Mouse (Mus musculus) testis, adult 2 months (tissue): ENCODE measurements around the gene Sash1. TPM values are rescaled to one million over a fixed set of nuclear protein-coding genes. Genes with fewer than 3 reads are reported as not detected.

Experiments used
- H3K27ac ChIP-seq: fragments of 200-500 bp; 2 replicates; pipeline ENCODE4 v1.5.1; 2012; ENCODE audit warnings: low read depth, low read length; ENCODE audit not compliant: control insufficient read depth, insufficient read depth
- H3K27me3 ChIP-seq: fragments of 200-500 bp; 2 replicates; pipeline ENCODE4 v1.6.1; 2012; ENCODE audit warnings: mild to moderate bottlenecking, low read length, moderate library complexity; ENCODE audit not compliant: control insufficient read depth, insufficient read depth
- H3K36me3 ChIP-seq: fragments of 200-500 bp; 2 replicates; pipeline ENCODE4 v1.6.1; 2012; ENCODE audit warnings: mild to moderate bottlenecking, low read length; ENCODE audit not compliant: control insufficient read depth, insufficient read depth
- H3K4me1 ChIP-seq: fragments of 200-500 bp; 2 replicates; pipeline ENCODE4 v1.6.1; 2012; ENCODE audit warnings: low read length; ENCODE audit not compliant: control insufficient read depth, insufficient read depth
- H3K4me3 ChIP-seq: fragments of 200-500 bp; 2 replicates; pipeline ENCODE4 v1.5.1; 2012; ENCODE audit warnings: low read depth, mild to moderate bottlenecking, low read length, moderate library complexity, mixed read lengths; ENCODE audit not compliant: control insufficient read depth
- CTCF ChIP-seq: fragments of 200-500 bp; IDR thresholded peaks from 2 replicates; pipeline ENCODE4 v1.5.1; 2012; ENCODE audit warnings: low read depth, mild to moderate bottlenecking, inconsistent platforms, low read length, moderate library complexity; ENCODE audit not compliant: control insufficient read depth, insufficient read depth, insufficient replicate concordance
- POLR2A ChIP-seq: fragments of 200-500 bp; IDR thresholded peaks from 2 replicates; pipeline ENCODE4 v1.6.1; 2012; ENCODE audit warnings: low read depth, mild to moderate bottlenecking, inconsistent platforms, low read length, moderate library complexity; ENCODE audit not compliant: control insufficient read depth
- polyA plus RNA-seq: library from polyadenylated mRNA; depleted of rRNA; stranded (reverse); fragments of >200 nt; gene quantifications from 2 replicates; pipeline ENCODE4 v1.2.3, GENCODE M21; 2012

The Sash1 gene
- polyA plus RNA-seq, 1 experiment: 2.7 TPM

DNA sequence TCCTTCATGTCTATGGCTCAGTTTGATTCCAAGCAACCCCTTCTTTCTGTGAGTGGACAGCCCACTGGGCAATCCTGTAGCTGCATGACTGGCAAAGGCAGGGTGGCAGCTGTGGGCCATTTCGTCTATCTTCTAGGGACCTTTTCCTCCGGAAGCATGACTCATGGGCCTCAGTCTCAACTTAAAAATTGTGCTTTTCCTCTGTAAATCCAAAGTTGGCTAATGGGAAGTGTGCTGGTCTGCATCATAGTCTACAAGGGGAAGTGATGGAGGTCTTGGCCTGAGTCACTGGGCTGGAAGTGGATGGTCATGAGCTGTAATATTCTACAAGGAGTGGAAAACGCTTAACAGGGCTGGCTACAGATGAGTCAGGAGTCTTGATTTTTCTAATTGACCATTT is 15.5 kb downstream of the Sash1 start:
- no peaks in the 10 kb centered on the region for H3K36me3 ChIP-seq
- no peaks in the 10 kb centered on the region for H3K27me3 ChIP-seq
- no peaks in the 10 kb centered on the region for H3K4me1 ChIP-seq
- no peak overlapping the region for H3K4me3 ChIP-seq
- no peak overlapping the region for H3K27ac ChIP-seq
- TF ChIP-seq POLR2A: no peak
- no peak for TF ChIP-seq CTCF

GRCm38 (mm10) chr10:8866062-8866642 is 19.7 kb downstream of the Sash1 start:
- no peak overlapping the region for H3K27ac ChIP-seq
- TF ChIP-seq CTCF: no peak
- no peak for TF ChIP-seq POLR2A
- no peaks in the 10 kb centered on the region for H3K36me3 ChIP-seq
- no peaks in the 10 kb centered on the region for H3K27me3 ChIP-seq
- H3K4me3 ChIP-seq: no peak overlapping the region
- H3K4me1 ChIP-seq: peaks cover 3% of the 10 kb centered on the region

- TF ChIP-seq CTCF: no peak
- TF ChIP-seq POLR2A: no peak
- no peak overlapping the region for H3K27ac ChIP-seq
These were observed 25.2 kb downstream of the Sash1 start for GRCm38 (mm10) chr10:8860655-8861054.

GRCm38 (mm10) chr10:8858718-8859117 is 27.2 kb downstream of the Sash1 start:
- Histone ChIP-seq H3K27me3 (no peaks in the 10 kb centered on the region), H3K4me3 (peak overlapping the region; percentile 1), H3K36me3 (no peaks in the 10 kb centered on the region), H3K4me1 (peaks cover 4% of the 10 kb centered on the region), H3K27ac (no peak overlapping the region)
- TF ChIP-seq CTCF: no peak
- TF ChIP-seq POLR2A: no peak

More at GRCm38 (mm10) chr10:8860655-8861054, 25.2 kb downstream of the Sash1 start:
- Histone ChIP-seq H3K4me3 (peak overlapping the region; percentile 34), H3K4me1 (peaks cover 4% of the 10 kb centered on the region), H3K27me3 (no peaks in the 10 kb centered on the region), H3K36me3 (no peaks in the 10 kb centered on the region)

GRCm38 (mm10) chr10:8856942-8857341 is 28.9 kb downstream of the Sash1 start:
- no peaks in the 10 kb centered on the region for H3K27me3 ChIP-seq
- H3K27ac ChIP-seq: no peak overlapping the region
- no peak overlapping the region for H3K4me3 ChIP-seq
- TF ChIP-seq CTCF: no peak
- no peak for TF ChIP-seq POLR2A
- peaks cover 4% of the 10 kb centered on the region for H3K4me1 ChIP-seq
- H3K36me3 ChIP-seq: no peaks in the 10 kb centered on the region

GRCm38 (mm10) chr10:8853326-8853725 is 32.5 kb downstream of the Sash1 start:
- H3K27ac ChIP-seq: no peak overlapping the region
- no peak overlapping the region for H3K4me3 ChIP-seq
- H3K36me3 ChIP-seq: no peaks in the 10 kb centered on the region
- no peaks in the 10 kb centered on the region for H3K27me3 ChIP-seq
- H3K4me1 ChIP-seq: no peaks in the 10 kb centered on the region
- no peak for TF ChIP-seq CTCF

GRCm38 (mm10) chr10:8851625-8852024 is 34.2 kb downstream of the Sash1 start:
- no peak overlapping the region for H3K27ac ChIP-seq
- no peaks in the 10 kb centered on the region for H3K27me3 ChIP-seq
- no peak for TF ChIP-seq CTCF
- no peaks in the 10 kb centered on the region for H3K36me3 ChIP-seq
- no peak overlapping the region for H3K4me3 ChIP-seq
- no peaks in the 10 kb centered on the region for H3K4me1 ChIP-seq

GRCm38 (mm10) chr10:8847974-8848373 is 37.9 kb downstream of the Sash1 start:
- H3K4me1 ChIP-seq: no peaks in the 10 kb centered on the region
- TF ChIP-seq CTCF (no peak), POLR2A (no peak)

More at GRCm38 (mm10) chr10:8847974-8848373, 37.9 kb downstream of the Sash1 start:
- Histone ChIP-seq H3K36me3 (no peaks in the 10 kb centered on the region), H3K4me3 (no peak overlapping the region), H3K27me3 (no peaks in the 10 kb centered on the region), H3K27ac (no peak overlapping the region)
